Mouse (Mus musculus) R1 (cell line): ENCODE data around the gene Otud7b.
"Not testable (repeated sequence)": the region's sequence is repeated elsewhere in the genome, so short reads cannot be mapped to it uniquely, and the experiment has no call there.

Experiments used
- DNase-seq: peaks from one replicate; pipeline ENCODE4 v3.0.0-alpha.2; 2018; ENCODE audit warnings: low read depth, low spot score

The Otud7b gene

DNA sequence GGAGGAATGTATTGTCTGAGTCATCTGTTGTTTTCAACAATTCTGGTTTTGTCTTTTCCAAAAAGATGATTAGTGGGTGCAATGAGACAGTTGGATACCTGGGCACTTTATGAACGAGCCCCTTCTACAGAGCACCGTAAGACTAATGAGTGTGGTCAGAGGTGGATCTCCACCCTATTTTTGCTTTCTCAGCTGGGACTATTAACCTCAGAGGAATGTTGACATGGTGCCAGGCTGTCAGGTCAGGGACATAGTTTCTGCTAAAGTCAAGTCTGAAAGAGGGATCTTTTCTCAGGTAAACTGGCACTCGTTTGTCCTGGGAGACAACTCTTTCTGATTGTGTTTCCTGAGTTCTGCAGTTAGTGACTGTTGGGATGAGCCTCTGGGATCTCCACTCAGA lies 30.7 kb downstream of the Otud7b start:
- DNase-seq: no peak

DNA sequence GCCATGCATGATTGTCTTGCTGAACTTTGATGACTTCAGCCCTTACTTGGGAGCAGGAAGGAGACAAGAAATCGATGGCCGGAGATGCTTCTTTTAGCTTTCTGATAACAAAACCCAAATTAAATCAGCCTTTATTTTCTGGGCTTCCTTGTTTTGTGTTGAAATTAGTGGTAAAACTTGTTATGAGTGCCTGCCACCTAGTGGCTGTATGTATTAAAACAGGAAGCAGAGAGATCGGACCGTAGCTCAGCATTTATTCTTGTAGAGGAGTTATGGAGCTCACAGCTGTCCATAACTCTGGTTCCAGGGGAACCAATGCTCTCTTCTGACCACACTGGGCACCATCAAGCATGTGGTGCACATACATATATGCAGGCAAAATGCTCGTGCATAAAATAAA lies 43.6 kb downstream of the Otud7b start:
- peak; percentile 63 for DNase-seq

DNA sequence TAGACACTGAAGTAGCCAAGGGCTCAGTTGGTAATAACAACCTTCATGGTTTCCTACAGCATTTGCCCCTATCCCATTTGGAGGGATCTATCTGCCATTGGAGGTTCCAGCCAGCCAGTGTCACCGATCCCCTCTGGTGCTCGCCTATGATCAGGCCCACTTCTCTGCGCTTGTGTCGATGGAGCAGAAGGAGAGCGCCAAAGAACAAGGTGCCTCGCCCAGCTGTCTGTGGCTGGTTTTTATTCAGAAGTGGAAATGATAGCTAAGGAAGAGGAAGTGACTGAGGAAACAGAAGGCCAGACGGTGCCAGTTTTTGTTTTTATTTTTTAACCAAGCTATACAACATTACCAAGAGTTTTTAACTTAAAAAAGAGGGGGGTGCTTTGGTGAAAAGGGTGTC lies 47.5 kb downstream of the Otud7b start:
- no peak for DNase-seq

DNA sequence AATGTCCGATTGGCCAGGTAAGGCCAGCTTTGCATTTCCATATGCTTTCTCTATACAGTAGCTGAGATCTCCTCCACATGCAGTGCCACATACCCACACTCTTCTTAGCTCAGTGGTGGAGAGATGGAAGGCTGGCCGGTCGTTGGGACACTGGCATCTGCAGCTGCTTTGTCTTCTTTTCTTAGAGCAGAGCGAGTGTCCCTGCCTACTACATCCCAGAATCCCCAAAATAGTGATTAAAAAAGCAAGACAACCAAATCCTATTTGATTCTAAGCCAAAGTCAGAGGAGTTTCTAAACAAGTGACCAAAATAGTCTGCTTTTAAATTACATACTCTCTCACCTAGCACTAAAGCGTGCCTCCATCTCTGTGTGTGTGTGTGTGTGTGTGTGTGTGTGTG lies 48.3 kb downstream of the Otud7b start:
- no peak for DNase-seq

DNA sequence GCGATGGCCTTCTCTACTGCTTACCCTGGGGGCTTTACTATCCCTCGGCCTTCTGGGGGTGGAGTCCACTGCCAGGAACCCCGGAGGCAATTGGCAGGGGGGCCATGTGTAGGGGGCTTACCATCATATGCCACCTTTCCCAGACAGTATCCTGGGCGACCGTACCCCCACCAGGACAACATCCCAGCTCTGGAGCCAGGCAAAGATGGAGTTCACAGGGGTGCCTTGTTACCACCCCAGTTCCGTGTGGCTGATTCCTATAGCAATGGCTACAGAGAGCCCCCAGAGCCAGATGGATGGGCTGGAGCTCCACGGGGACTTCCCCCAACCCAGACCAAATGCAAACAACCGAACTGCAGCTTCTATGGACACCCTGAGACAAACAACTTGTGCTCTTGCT lies 51.2 kb downstream of the Otud7b start:
- no peak for DNase-seq

DNA sequence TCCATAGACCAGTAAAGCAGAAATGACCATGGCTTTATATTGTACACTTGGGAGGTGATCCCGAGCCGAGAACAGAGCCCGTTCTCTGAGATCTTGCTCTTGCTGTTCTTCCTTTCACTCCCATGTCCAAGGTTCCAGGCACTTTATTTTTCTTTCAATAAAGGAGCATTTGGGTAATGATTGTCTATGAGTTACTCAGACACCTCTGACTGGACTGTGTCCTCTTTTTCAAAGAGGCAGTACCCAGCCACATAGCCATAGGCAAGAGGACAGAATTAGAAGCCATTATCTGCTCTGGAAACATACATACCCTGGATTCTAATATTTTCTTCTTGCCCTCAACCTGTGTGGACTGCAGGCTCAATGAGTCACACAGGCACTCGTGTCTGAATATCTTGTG lies 55.5 kb downstream of the Otud7b start:
- no peak for DNase-seq

DNA sequence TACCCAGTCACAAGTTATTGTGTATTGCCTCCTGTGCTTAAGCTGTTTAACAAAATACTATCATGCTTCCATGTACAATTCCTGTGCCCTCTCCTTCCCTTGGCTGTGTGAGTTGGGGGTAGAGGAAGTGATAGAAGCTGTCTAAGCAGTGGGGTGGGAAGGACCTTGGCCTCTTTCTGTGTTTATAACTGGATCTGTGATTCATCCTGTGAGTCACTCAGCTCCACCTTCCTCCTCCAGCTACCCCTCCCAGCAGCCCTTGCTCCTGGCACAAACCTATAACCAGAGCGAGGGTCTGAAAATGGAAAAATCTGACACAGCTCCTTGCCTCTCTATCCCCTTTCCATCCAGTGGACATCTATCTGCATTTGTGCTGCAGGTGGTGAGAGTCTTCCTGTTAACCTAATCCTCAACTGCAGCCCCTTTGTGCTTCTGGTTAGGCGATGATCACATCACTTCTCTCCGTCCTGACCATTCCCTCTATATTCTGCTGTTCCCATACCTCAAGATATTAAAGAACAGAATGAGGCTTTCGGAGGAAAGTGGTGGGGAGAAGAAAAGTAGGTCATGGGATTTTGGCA lies 56.0 kb downstream of the Otud7b start:
- no peak for DNase-seq

DNA sequence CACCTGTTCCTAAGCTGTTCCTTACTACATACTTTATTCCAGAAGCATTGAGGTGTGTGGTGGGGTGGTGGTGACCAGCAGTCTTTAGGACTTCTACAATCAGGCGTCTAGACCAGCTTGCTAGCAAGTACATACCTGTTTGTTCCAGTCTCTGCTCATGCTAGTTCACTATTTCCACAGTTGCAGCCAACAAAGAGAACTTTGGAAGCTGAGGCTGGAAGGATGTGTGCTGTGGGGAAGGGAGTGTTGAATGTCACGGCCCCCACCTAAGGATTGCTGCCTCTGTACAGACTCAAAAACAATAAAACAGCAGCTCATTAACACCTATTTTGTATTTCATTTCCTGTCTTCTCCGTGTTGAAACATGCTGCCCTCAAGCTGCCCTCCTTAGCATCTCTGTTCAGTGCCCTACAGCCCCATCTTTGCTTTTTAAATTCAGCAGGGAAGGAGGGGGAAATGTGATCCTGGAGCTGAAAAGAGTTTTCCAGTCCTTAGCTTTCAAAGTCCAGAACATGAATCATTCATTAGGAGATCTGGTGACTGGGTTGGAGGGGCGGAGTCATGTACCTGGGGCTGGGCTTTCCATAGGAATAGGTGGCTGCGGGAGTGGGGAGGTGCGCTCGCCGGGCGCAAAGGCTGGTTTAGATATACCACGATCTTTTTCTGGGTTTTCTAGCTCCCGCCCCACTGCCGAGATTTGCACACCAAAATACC lies 56.6 kb downstream of the Otud7b start:
- peak; percentile 88 for DNase-seq

DNA sequence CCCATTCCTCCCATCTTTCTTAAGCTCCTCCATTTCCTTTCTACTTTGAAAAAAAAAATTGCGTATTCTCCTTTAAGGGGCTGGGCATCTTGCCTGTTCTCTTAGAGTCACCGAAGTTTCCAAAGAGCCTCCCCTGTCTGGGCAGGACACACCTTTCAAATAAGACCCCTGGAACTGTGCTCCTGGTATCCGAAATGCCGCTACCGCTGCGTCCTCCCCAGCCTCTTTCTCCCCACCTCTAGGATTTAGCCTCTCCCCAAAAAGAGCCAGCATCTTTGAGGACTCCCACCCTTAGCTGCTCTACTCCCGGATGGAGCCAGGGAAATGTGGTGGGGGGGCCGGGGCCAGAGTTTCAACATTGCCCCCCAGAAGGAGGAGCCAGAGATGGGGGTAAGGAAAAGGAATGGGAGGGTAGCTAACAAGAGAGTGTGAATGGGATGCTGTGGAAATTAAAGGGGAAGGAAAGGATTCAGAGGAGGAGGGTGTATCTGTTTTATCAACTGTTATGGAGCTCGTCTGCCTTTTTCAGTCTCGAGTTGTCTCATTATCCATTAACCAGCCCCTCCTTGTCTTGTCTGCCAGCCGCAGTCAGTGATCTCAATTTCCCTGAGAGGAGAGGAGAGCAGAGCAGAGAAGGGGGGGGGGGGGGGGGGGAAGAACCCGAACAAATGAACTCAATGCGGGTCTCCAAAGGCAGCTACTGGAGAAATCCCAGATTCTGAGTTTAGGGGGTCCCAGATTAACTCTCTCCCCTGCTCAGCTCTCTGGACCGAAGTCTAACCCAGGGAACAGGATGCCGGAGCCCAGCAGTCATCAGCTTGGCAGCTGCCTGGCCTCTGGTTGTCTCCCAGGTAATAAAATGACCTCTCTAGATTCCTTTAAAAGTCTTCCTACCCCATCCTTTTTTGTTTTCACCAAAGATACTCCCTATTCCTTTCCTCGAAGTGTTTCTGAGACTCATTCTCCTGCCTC lies 57.8 kb downstream of the Otud7b start, which contains the start of gene Mtmr11:
Gene Mtmr11, plus strand, starts transcription at position 136 of the 972 bp plus-strand sequence.
- DNase-seq: no peak

DNA sequence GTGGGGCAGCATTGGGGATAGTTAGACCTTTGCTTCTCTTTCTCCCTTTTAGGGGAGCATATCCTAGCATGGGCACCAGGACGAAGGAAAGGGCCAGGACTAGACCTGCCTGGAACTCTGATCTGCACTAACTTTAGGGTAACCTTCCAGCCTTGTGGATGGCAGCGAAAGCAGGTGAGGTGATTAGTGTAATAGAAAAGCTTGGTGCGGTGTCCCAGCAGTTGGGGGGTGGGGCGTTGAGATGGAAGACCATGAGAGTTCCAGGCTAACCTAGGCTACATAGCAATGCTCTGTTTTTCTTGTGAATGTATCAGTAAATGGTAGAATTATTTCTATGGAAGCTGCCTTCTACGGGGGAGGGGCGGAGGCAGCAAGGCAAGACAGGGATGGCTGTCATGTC lies 58.7 kb downstream of the Otud7b start:
- DNase-seq: no peak

DNA sequence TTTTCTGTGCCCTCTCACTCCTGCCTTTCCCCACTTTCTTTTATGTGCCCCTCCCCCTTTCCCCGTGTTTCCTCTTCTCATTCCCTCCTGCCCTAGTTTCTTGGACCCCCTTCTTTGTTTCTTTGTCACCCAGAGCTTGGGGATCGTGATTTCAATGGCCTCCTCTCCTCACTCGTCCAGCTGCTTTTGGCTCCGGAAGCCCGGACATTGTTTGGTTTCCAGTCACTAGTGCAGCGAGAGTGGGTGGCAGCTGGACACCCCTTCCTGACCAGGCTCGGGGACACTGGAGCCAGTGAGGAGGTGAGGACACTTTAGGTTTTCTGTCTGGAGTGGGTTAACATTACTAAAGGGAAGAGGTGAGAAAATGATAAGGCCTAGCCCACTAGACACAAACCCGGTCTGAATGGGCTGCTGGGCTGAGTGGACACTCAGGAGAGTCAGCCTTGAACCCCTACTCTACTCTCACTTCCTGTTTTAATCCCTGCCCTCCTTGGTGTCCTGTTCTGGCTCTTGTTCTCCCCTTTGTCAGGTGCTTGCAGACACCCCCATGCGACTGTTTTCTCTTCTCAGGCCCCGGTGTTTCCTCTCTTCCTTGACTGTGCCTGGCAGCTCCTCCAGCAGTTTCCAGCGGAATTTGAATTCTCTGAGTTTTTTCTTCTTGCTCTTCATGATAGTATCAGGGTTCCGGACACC lies 64.3 kb downstream of the Otud7b start:
- no peak for DNase-seq

DNA sequence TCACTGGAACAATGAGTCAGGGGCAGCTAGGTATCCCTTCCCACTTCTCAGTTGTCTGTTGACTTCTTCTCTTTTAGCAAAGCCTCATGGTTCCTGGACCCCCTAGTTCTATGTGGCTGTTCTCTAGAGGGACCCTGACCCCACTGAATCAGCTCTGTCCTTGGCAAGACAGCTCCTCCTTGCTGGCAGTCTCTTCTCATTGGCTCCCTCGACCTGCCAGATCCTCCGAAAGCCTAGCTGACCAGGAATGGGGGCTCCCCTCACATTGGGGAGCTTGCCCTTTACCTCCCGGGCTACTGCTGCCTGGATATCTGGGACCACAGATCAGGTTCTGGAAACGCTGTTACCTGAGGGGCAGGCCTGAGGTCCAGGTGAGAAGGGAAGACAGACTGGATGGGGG lies 65.9 kb downstream of the Otud7b start:
- DNase-seq: no peak

DNA sequence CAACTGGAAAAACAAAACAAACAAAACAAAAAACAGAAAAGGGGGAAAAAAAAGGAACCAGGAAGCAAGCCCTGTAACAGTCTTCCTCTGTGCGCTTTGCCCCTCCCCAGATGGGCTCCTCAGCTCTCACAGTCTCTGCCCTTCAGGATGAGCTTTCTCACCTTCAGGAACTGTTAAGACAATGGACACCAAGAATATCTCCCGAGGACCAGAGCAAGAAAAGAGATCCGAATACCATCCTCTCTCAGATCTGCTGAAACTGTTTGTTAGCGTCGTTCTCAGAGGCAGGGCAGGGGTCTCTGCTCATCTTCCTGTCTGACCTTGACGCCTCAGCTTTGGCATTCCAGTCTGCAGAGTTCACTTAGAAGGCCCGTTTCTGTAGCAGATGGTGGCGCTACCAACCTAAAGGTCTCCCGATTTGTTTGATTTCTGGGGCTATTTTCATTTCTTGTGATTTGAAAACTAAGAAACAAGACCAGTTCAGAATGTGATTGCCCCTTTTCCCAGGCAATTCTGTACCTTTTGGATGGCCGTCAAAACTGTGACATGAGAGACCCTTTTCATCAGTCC lies 66.7 kb downstream of the Otud7b start:
- peak; percentile 55 for DNase-seq

DNA sequence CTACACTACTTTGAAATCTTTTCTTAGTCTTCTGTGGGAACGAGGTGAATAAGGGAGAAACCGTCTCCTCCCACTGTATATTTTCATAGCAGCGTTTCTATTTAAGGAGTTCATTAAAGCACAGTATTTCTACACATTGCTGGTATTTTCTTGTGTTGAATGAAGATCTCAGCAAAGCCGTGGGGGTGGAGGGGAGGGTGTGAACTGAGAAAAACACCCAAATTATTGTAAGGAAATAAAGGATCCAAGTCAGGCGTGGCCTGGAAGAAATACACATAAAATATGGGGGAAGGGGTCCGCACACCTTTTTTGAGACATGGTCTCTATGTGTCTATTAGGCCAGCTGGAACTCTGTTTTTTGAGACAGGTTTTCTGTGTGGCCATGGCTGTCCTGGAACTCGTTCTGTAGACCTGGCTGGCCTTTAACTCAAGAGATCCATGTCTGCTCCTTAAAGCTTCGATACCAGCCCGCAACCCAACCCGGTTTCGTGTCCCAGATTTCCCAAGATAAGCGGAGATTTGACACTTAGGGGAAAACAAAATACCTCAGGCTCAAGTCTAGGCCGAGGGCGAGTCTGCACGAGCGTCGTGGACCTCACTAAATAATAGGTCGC lies 67.4 kb downstream of the Otud7b start:
- DNase-seq: no peak

DNA sequence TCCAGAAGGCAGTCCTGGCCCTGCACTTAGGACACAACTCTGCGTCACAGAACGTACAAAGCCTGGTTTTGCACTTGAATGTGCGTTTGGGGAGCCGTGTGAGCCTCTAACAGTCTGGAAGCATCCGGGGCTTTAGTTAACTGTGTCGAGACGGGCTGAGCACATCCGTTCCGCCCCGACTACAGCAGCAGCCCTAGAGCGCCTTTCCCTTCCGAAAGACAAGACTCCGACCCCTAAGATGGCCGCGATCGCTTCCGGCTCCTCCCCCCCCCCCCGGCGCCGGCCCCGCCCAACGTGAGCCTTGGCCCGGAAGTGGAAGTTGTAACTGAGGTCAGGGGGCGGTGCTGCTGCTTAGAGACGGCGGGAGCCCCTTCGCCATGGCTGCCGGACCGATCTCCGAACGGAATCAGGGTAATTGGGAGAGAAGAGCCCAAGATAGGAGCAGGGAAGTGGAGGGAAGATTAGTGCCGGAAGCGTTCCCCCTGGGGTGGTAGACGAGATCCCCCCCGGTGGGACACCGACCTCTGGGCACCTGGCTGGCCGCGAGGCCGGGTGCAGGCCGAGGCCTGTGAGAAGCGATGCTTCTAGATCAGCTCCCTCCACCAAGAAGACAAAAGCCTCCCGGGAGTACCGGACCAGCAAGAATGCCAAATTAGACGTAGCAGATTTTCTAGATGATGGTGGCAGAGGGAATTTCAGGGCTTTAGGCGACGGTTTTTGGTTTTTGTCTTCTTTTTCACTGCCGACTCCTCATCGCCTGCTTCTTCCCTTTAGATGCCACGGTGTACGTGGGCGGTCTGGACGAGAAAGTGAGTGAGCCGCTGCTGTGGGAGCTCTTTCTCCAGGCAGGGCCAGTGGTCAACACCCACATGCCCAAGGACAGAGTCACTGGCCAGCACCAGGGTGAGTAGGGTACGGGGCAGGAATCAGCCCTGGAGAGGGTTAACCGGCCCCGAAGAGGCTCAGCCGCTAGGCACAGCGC lies 68.2 kb downstream of the Otud7b start, which contains the start of gene Sf3b4:
Gene Sf3b4, plus strand, starts transcription at position 136 of the 982 bp plus-strand sequence.
- DNase-seq: peak; percentile 97

DNA sequence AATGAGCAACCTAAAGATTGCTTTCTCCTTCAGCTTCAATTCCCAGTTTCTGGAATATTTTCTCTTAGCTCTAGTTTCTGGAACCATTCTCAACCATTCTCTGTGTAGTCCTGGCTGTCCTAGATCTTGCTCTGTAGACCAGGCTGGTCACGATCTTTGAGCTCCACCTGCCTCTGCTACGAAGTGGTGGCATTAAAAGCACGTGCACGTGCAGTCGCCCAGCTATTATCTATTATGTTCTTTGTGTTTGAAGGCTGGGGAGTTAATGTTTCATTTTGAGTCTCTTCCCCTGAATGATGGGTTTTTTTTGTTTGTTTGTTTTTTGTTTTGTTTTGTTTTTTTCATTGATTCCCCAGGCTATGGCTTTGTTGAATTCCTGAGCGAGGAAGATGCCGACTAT lies 68.9 kb downstream of the Otud7b start:
- DNase-seq: no peak

DNA sequence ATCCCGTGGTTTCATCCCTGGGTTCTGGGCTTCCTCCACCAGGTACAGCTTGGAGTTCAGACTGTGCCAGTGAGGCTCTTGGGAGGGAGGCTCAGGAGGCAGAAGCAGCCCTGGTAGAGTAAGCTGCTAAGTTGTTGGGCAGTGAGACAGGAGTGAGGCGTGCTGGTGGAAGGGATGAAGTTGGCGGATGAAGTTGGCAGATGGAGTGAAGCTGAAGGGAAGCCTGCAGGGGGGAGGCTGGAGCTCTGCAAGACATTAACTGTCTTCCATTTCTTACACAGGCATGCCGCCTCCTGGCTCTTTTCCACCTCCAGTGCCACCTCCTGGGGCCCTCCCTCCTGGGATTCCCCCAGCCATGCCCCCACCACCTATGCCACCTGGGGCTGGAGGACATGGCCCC lies 69.7 kb downstream of the Otud7b start:
- DNase-seq: not testable (repeated sequence)

DNA sequence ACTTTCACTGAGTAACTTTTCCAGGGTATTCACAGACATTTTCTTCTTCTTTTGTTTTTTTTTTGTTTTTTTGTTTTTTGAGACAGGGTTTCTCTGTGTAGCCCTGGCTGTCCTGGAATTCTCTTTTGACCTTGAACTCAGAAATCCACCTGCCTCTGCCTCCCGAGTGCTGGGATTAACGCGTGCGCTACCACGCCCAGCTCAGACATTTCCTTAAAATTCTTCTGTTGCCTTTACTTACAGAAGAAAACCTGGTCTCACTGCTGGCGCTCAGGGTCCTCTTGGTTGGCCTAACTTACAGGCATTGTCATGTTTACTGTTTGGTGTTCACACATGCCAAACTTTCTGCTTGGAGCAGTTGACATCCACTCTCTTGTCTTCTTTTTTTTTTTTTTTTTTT lies 70.9 kb downstream of the Otud7b start:
- peak; percentile 90 for DNase-seq

DNA sequence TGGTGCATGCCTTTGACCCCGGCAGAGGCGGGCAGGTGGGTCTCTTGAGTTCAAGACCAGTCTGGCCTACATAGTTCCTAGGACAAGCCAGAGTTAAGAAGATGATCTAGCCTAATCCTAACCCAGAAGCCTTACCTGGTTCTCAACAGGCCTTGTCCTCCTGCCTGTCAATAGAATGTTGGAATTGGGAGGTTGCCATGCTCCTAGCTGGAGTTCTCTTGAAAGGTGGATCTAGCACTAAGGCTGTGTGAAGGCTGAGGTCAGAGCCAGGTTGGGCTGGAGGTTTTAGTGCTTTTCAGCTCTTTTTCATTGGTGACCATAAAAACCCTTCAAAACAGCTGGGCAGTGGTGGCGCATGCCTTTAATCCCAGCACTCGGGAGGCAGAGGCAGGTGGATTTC lies 74.1 kb downstream of the Otud7b start:
- no peak for DNase-seq

DNA sequence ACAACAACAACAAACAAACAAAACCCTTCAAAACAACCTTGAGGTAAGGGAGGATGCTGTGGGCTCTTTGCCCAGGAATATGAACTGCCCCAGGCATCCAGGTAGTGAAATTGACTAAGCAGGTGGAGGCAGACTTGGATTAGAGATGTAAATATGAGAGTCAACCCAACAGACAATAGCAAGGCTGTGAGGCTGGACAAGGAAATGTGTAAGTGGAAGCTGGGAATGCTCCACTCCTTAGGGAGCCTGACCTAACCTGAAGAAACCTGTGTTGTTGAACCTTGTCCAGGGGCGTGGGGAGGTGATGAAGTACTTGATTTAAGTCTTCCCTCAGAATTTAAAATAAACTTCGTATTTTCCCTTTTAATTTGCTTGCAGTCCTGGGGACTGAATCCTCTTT lies 74.6 kb downstream of the Otud7b start:
- DNase-seq: no peak
